Mouse (Mus musculus) small intestine, adult 2 months (tissue): ENCODE data around the gene Slc34a3.

Experiments used
- CTCF ChIP-seq: fragments of 200-500 bp; IDR thresholded peaks from 2 replicates; pipeline ENCODE4 v1.5.1; 2012; ENCODE audit warnings: low read depth, mild to moderate bottlenecking, control low read depth, inconsistent platforms, low read length, moderate library complexity, mixed read lengths; ENCODE audit not compliant: insufficient replicate concordance, insufficient read length; ENCODE audit errors: extremely low read depth
- POLR2A ChIP-seq: fragments of 200-500 bp; IDR thresholded peaks from 2 replicates; pipeline ENCODE4 v1.6.1; 2012; ENCODE audit warnings: low read depth, mild to moderate bottlenecking, control low read depth, inconsistent platforms, low read length, moderate library complexity

DNA sequence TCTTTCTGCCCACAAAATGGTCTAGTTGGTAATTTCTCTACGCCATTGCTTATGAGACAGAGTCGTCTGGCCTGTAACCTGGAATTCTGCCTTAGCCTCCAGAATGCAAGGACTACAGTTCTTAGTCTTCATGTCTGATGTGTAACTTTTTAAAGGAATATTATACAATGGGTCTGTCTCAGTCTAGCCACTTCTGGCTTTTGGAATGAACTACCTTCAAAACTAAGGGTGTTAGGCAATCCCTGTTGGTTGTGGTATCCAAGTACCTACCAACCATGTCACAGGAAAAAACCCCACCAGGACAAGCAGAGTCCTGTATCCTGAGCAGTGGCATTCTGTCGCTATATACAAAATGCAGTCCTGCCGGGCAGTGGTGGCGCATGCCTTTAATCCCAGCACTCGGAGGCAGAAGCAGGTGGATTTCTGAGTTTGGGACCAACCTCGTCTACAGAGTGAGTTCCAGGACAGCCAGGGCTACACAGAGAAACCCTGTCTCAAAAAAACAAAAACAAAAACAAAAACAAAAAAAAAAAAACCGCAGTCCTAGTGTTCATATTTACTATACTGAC is 8.3 kb downstream of the Slc34a3 start:
- no peak for TF ChIP-seq CTCF
- TF ChIP-seq POLR2A, result no peak
